Mouse (Mus musculus) myocyte (in vitro differentiated cells): ENCODE data around the gene Olfr1258. TPM values are rescaled to one million over a fixed set of nuclear protein-coding genes. Genes with fewer than 3 reads are reported as not detected.

ENCODE experiments used
- H3K27me3 ChIP-seq: one replicate; pipeline ENCODE4 v1.6.1; 2011; ENCODE audit not compliant: control insufficient read depth, insufficient read depth, insufficient read length
- H3K36me3 ChIP-seq: one replicate; pipeline ENCODE4 v1.6.1; 2011; ENCODE audit not compliant: control insufficient read depth, insufficient read depth
- H3K4me2 ChIP-seq: one replicate; pipeline ENCODE4 v1.6.1; 2011; ENCODE audit warnings: low read depth, control low read depth
- H3K4me3 ChIP-seq: one replicate; pipeline ENCODE4 v1.5.1; 2011; ENCODE audit warnings: mild to moderate bottlenecking, control low read depth, moderate library complexity
- H3K79me2 ChIP-seq: one replicate; pipeline ENCODE4 v1.6.1; 2011; ENCODE audit not compliant: control insufficient read depth, insufficient read depth
- H3ac ChIP-seq: one replicate; pipeline ENCODE4 v1.6.1; 2011; ENCODE audit not compliant: control insufficient read depth, insufficient read length
- CEBPB ChIP-seq: IDR thresholded peaks from 2 replicates; pipeline ENCODE4 v1.6.1; 2011; ENCODE audit warnings: mild to moderate bottlenecking, moderate library complexity; ENCODE audit not compliant: poor library complexity, insufficient read depth, severe bottlenecking
- E2F4 ChIP-seq: IDR thresholded peaks from one replicate; pipeline ENCODE4 v1.6.1; 2011; ENCODE audit warnings: mild to moderate bottlenecking, control low read depth, moderate library complexity; ENCODE audit not compliant: insufficient read depth
- POLR2A ChIP-seq: IDR thresholded peaks from one replicate; pipeline ENCODE4 v1.6.1; 2011; ENCODE audit warnings: low read depth, mild to moderate bottlenecking, control low read depth, moderate library complexity; ENCODE audit not compliant: insufficient read length
- REST ChIP-seq: IDR thresholded peaks from one replicate; pipeline ENCODE4 v1.6.1; 2011; ENCODE audit warnings: mild to moderate bottlenecking, control low read depth, moderate library complexity; ENCODE audit not compliant: insufficient read depth, insufficient read length
- SRF ChIP-seq: IDR thresholded peaks from one replicate; pipeline ENCODE4 v1.6.1; 2011; ENCODE audit warnings: low read depth; ENCODE audit not compliant: control insufficient read depth, insufficient read length
- TCF3 ChIP-seq: IDR thresholded peaks from one replicate; pipeline ENCODE4 v1.6.1; 2011; ENCODE audit warnings: low read depth, control low read depth; ENCODE audit not compliant: insufficient read length
- USF1 ChIP-seq: IDR thresholded peaks from one replicate; pipeline ENCODE4 v1.6.1; 2011; ENCODE audit warnings: low read depth, mild to moderate bottlenecking, control low read depth, moderate library complexity
- polyA plus RNA-seq: library from polyadenylated mRNA; unstranded; fragments of >200 nt; fragmentation: generic; extraction: Trizol; gene quantifications from one replicate; pipeline ENCODE4 v1.2.1, GENCODE M21; 2012; ENCODE audit warnings: missing spikeins

Olfr1258 gene
- polyA plus RNA-seq, 1 experiment, result 0.17 TPM

DNA sequence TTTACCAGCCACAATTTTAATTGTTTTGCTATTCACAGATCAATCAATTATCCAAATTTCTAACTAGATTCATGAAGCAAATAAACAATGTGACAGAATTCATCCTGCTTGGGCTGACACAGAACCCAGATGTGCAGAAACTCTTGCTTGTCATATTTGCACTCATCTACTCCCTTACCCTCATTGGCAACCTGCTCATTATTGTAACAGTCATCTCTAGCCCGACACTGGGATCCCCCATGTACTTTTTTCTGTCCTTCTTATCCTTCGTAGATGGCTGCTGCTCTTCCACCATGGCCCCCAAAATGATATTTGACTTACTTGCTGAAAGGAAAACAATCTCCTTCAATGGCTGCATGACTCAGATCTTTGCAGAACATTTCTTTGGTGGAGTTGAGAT is 50.6 kb downstream of the Olfr1258 start:
- H3K27me3 ChIP-seq, result no peaks in the 10 kb centered on the region
- H3ac ChIP-seq, result no peak overlapping the region
- H3K36me3 ChIP-seq, result no peaks in the 10 kb centered on the region
- H3K4me2 ChIP-seq, result no peak overlapping the region
- H3K79me2 ChIP-seq, result no peaks in the 10 kb centered on the region
- TF ChIP-seq REST (no peak), SRF (no peak), POLR2A (no peak), E2F4 (no peak), TCF3 (no peak), USF1 (no peak), CEBPB (no peak)
- H3K4me3 ChIP-seq, result no peak overlapping the region

Other genes starting within 250 kb of the Olfr1258 start
- gene Olfr1252, start 202.3 kb upstream of the Olfr1258 start, polyA plus RNA-seq, result not detected
- gene Olfr1253, start 170.2 kb upstream of the Olfr1258 start, polyA plus RNA-seq, result not detected
- not detected for gene Olfr1254, start 133.7 kb upstream of the Olfr1258 start, polyA plus RNA-seq
- gene Olfr1255, start 115.3 kb upstream of the Olfr1258 start, polyA plus RNA-seq, result not detected
- not detected for gene Olfr1256, start 85.8 kb upstream of the Olfr1258 start, polyA plus RNA-seq
- gene Olfr48, start 79.1 kb upstream of the Olfr1258 start, polyA plus RNA-seq, result not detected
- gene Olfr1257, start 48.9 kb upstream of the Olfr1258 start, polyA plus RNA-seq, result not detected
- gene Olfr1259, start 21.4 kb downstream of the Olfr1258 start, polyA plus RNA-seq, result 0.59 TPM
- 0.05 TPM for gene Olfr1260, start 47.0 kb downstream of the Olfr1258 start, polyA plus RNA-seq
- not detected for gene Olfr1261, start 63.9 kb downstream of the Olfr1258 start, polyA plus RNA-seq
- not detected for gene Olfr1262, start 72.8 kb downstream of the Olfr1258 start, polyA plus RNA-seq
- 0.02 TPM for gene Olfr1263, start 84.8 kb downstream of the Olfr1258 start, polyA plus RNA-seq
- not detected for gene Olfr1264, start 98.3 kb downstream of the Olfr1258 start, polyA plus RNA-seq
- gene Olfr1265, start 108.0 kb downstream of the Olfr1258 start, polyA plus RNA-seq, result not detected
- gene Olfr140, start 136.3 kb downstream of the Olfr1258 start, polyA plus RNA-seq, result not detected
- gene Olfr1269, start 194.1 kb downstream of the Olfr1258 start, polyA plus RNA-seq, result not detected
- not detected for gene Olfr32, start 215.0 kb downstream of the Olfr1258 start, polyA plus RNA-seq
- not detected for gene Olfr1270, start 225.8 kb downstream of the Olfr1258 start, polyA plus RNA-seq